Mouse (Mus musculus) heart, embryonic 14.5 days (tissue): Measurements from ENCODE around the gene Sgtb. TPM values are rescaled to one million over a fixed set of nuclear protein-coding genes. Genes with fewer than 3 reads are reported as not detected.

ENCODE experiments used
- ATAC-seq: fragments of 200-750 bp; cut with Nextera tagmentation; 2 replicates; pipeline ENCODE4 v1.8.0; 2017; ENCODE audit warnings: low read depth, moderate TSS enrichment; ENCODE audit not compliant: insufficient number of reproducible peaks, insufficient read depth, low FRiP score
- H3K27ac ChIP-seq, 2 experiments: fragments of 200-500 bp in 1 of 2; fragments of 300-500 bp in 1 of 2; sonication (generic) in 1 of 2; replicated peaks in 1 of 2; 2 replicates each; pipeline ENCODE4 v1.5.1; 2012 to 2014; ENCODE audit warnings: low read depth in 2 of 2, low read length in 2 of 2, control low read depth in 1 of 2, mild to moderate bottlenecking in 1 of 2, mixed read lengths in 1 of 2; ENCODE audit not compliant: control insufficient read depth in 1 of 2, insufficient read depth in 1 of 2
- H3K27me3 ChIP-seq: fragments of 300-500 bp; sonication (generic); 2 replicates; pipeline ENCODE4 v1.6.1; 2014; ENCODE audit warnings: mild to moderate bottlenecking, low read length, control low read depth; ENCODE audit not compliant: control insufficient read depth, insufficient read depth
- H3K36me3 ChIP-seq: fragments of 300-500 bp; sonication (generic); 2 replicates; pipeline ENCODE4 v1.6.1; 2014; ENCODE audit warnings: mild to moderate bottlenecking, control low read depth, low read length, mixed read lengths; ENCODE audit not compliant: control insufficient read depth, insufficient read depth
- H3K4me1 ChIP-seq, 2 experiments: fragments of 200-500 bp in 1 of 2; fragments of 300-500 bp in 1 of 2; sonication (generic) in 1 of 2; 2 replicates each; pipeline ENCODE4 v1.6.1; 2012 to 2014; ENCODE audit warnings: low read length in 2 of 2, control low read depth in 1 of 2, mixed read lengths in 1 of 2; ENCODE audit not compliant: control insufficient read depth in 2 of 2, insufficient read depth in 2 of 2
- H3K4me2 ChIP-seq: fragments of 300-500 bp; sonication (generic); 2 replicates; pipeline ENCODE4 v1.6.1; 2014; ENCODE audit warnings: mild to moderate bottlenecking, low read length
- H3K4me3 ChIP-seq, 2 experiments: fragments of 200-500 bp in 1 of 2; fragments of 300-500 bp in 1 of 2; sonication (generic) in 1 of 2; 2 replicates each; pipeline ENCODE4 v1.5.1; 2012 to 2014; ENCODE audit warnings: low read length in 2 of 2, mild to moderate bottlenecking in 2 of 2, control low read depth in 1 of 2, low read depth in 1 of 2, moderate library complexity in 1 of 2; ENCODE audit not compliant: control insufficient read depth in 1 of 2, insufficient read depth in 1 of 2
- H3K9ac ChIP-seq: fragments of 300-500 bp; sonication (generic); 2 replicates; pipeline ENCODE4 v1.6.1; 2014; ENCODE audit warnings: mild to moderate bottlenecking, low read length
- H3K9me3 ChIP-seq: fragments of 300-500 bp; sonication (generic); 2 replicates; pipeline ENCODE4 v1.6.1; 2016; ENCODE audit warnings: low read length, control low read depth; ENCODE audit not compliant: control insufficient read depth
- WGBS: fragments of 180-500 bp; shearing (Covaris S2); extraction: QIAGEN DNeasy Blood & Tissue Kit; methylation state at CpG from one replicate; pipeline ENCODE4 v1.1.7; 2014; 5-methylcytosine and 5-hydroxymethylcytosine counted together
- polyA plus RNA-seq: library from polyadenylated mRNA; unstranded; fragments of >200 nt; fragmentation: Nextera tagmentation; extraction: Ambion mirVana; gene quantifications from 2 replicates; pipeline ENCODE4 v1.2.1, GENCODE M21; 2014

The Sgtb gene
- polyA plus RNA-seq, 1 experiment from 2014 or later = 2.9 TPM

- Histone ChIP-seq H3K4me3 (peak overlapping the region; percentile 68 to 76), H3K9ac (peak overlapping the region; percentile 74), H3K27me3 (0 out of 2 replicates have a peak, but pooled peaks cover 4% of the 10 kb centered on the region), H3K4me1 (peaks cover 2 to 4% of the 10 kb centered on the region in 2 experiments; a peak in 2 of 4 replicates), H3K9me3 (no peaks in the 10 kb centered on the region), H3K36me3 (no peaks in the 10 kb centered on the region), H3K4me2 (peak overlapping the region; percentile 86), H3K27ac (no peak overlapping the region; a peak in 1 of 4 replicates)
- ATAC-seq = peak; percentile 45
- 2% methylated on average over 38 of the region's 38 CpGs for WGBS
Observed at GRCm38 (mm10) chr13:104109816-104110521, 428 bp downstream of the Sgtb start.

- Histone ChIP-seq H3K27me3 (0 out of 2 replicates have a peak, but pooled peaks cover 4% of the 10 kb centered on the region), H3K4me2 (peak overlapping the region; percentile 86), H3K4me3 (peak overlapping the region in 1 of 2 experiments; percentile 76; a peak in 3 of 4 replicates), H3K27ac (no peak overlapping the region), H3K4me1 (peaks cover 2 to 4% of the 10 kb centered on the region in 2 experiments; a peak in 2 of 4 replicates), H3K9me3 (no peaks in the 10 kb centered on the region), H3K36me3 (no peaks in the 10 kb centered on the region), H3K9ac (peak overlapping the region; percentile 74; the same call in 1 of the 2 replicates)
- 56% methylated on average over 7 of the region's 7 CpGs for WGBS
- no peak for ATAC-seq
Observed at GRCm38 (mm10) chr13:104110526-104110925, 985 bp downstream of the Sgtb start.

GRCm38 (mm10) chr13:104112266-104112900, 2.8 kb downstream of the Sgtb start:
- no peaks in the 10 kb centered on the region for H3K36me3 ChIP-seq
- peak overlapping the region; percentile 21; the same call in 1 of the 2 replicates for H3K9ac ChIP-seq
- H3K9me3 ChIP-seq = no peaks in the 10 kb centered on the region
- WGBS = 34% methylated on average over 12 of the region's 12 CpGs
- H3K4me3 ChIP-seq = no peak overlapping the region
- H3K4me1 ChIP-seq = peaks cover 2 to 4% of the 10 kb centered on the region in 2 experiments; a peak in 2 of 4 replicates
- no peak overlapping the region for H3K27ac ChIP-seq
- H3K27me3 ChIP-seq = 0 out of 2 replicates have a peak, but pooled peaks cover 4% of the 10 kb centered on the region
- no peak for ATAC-seq
- peak overlapping the region; percentile 21 for H3K4me2 ChIP-seq

- ATAC-seq = no peak
- H3K9me3 ChIP-seq = no peaks in the 10 kb centered on the region
- no peak overlapping the region for H3K4me3 ChIP-seq
- WGBS = 94% methylated on average over 4 of the region's 4 CpGs
- peaks cover 2 to 4% of the 10 kb centered on the region in 2 experiments; a peak in 2 of 4 replicates for H3K4me1 ChIP-seq
- no peak overlapping the region for H3K27ac ChIP-seq
- no peak overlapping the region for H3K9ac ChIP-seq
- H3K36me3 ChIP-seq = no peaks in the 10 kb centered on the region
- H3K27me3 ChIP-seq = 0 out of 2 replicates have a peak, but pooled peaks cover 4% of the 10 kb centered on the region
- no peak overlapping the region for H3K4me2 ChIP-seq
Observed at GRCm38 (mm10) chr13:104113782-104114181, 4.2 kb downstream of the Sgtb start.

GRCm38 (mm10) chr13:104114827-104115226, 5.3 kb downstream of the Sgtb start:
- no peak for ATAC-seq
- Histone ChIP-seq H3K27ac (no peak overlapping the region), H3K9ac (no peak overlapping the region), H3K36me3 (no peaks in the 10 kb centered on the region), H3K4me2 (no peak overlapping the region), H3K4me3 (no peak overlapping the region), H3K9me3 (no peaks in the 10 kb centered on the region), H3K27me3 (0 out of 2 replicates have a peak, but pooled peaks cover 4% of the 10 kb centered on the region), H3K4me1 (peaks cover 2 to 4% of the 10 kb centered on the region in 2 experiments; a peak in 2 of 4 replicates)
- 95% methylated on average over 2 of the region's 2 CpGs for WGBS

- H3K27ac ChIP-seq = no peak overlapping the region
- no peak overlapping the region for H3K4me3 ChIP-seq
- no peaks in the 10 kb centered on the region for H3K27me3 ChIP-seq
- no peaks in the 10 kb centered on the region for H3K4me1 ChIP-seq
- no peak for ATAC-seq
- WGBS = 74% methylated on average over 17 of the region's 17 CpGs
- H3K4me2 ChIP-seq = no peak overlapping the region
- no peaks in the 10 kb centered on the region for H3K36me3 ChIP-seq
- no peaks in the 10 kb centered on the region for H3K9me3 ChIP-seq
- no peak overlapping the region for H3K9ac ChIP-seq
Observed at GRCm38 (mm10) chr13:104122078-104122840, 12.7 kb downstream of the Sgtb start.

- no peak overlapping the region for H3K4me3 ChIP-seq
- no peak for ATAC-seq
- no peaks in the 10 kb centered on the region for H3K27me3 ChIP-seq
- no peaks in the 10 kb centered on the region for H3K4me1 ChIP-seq
- H3K9me3 ChIP-seq = no peaks in the 10 kb centered on the region
- H3K4me2 ChIP-seq = no peak overlapping the region
- H3K9ac ChIP-seq = no peak overlapping the region
- WGBS = 93% methylated on average over 20 of the region's 20 CpGs
- no peak overlapping the region for H3K27ac ChIP-seq
- H3K36me3 ChIP-seq = no peaks in the 10 kb centered on the region
Observed at GRCm38 (mm10) chr13:104123662-104124381, 14.3 kb downstream of the Sgtb start.
